Mouse (Mus musculus): ENCODE measurements around the gene Gm45233.

DNA sequence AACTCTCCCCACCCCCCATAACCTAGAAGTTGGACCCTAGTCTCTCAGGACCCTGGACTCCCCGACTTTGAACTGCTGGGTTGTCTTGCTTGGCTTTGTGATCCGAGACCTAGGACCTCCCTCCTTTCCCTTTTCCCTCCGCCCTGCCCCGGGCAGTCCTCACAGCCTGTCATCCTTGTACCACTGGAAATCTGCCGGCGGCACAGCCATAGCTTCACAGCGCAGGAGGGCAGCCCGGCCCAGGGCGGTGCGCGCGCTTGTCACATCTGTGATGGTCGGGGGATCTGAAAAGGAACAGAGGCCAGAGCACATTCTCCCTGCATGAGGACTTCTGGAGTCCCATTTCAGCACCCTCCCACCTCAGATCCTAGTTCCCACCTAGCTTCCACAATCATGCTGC lies 32.4 kb downstream of the Gm45233 start:
- TF ChIP-seq POLR2A (IDR thresholded peaks at IDR 0.05; ENCODE audit: insufficient read depth, low read depth, low read length) (no peak), EP300 (IDR thresholded peaks at IDR 0.05; ENCODE audit: insufficient read depth, low read depth, low read length) (no peak), CTCF (IDR thresholded peaks at IDR 0.05) (no peak)

All from heart, adult 2 months (tissue).